Comparison of ENCODE assay signal across 7 mouse cellular contexts in the genomic region with DNA sequence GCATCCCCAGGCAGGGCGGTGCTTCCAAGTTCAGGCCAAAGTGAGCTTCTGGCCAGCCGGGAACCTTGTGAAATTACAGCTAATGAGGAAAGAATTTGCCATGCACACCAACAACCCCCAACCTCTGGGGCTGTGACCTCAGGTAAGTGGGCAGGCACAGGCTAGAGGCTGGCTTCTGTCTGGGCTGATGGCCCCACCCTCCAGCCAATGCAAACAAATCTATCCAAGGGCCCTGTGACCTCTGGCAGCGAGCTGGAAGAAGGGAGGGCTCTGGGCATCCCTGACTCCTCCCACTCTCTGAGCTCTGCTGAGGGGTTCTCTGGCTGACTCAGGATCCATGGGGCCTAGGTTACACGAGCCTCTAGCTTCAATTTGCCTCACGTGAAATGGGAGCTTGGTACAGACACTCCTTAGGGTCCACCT. TPM values are rescaled to one million over a fixed set of nuclear protein-coding genes. Genes with fewer than 3 reads are reported as not detected.
DNase-seq lines count a peak whose midpoint lies in the region; ATAC-seq lines count a peak whose summit lies in the region.

No protein-coding gene starts in this region.

- peak; percentile 45 to 51 for DNase-seq in heart, adult 18-20 months
- DNase-seq in kidney, postnatal 10 days: peak; percentile 64
- DNase-seq in lung, postnatal 25 days (ENCODE audit: low spot score): peak; percentile 77
- no peak for DNase-seq in right cerebral cortex, postnatal 25 days
- no peak for DNase-seq in spleen, postnatal 10 days (ENCODE audit: low spot score in 2 of 2)
- no peak for DNase-seq in cerebellum, adult 11-12 months

- ATAC-seq in common myeloid progenitor, adult 5-6 weeks (replicated peaks; ENCODE audit: low read depth, poor library complexity, severe bottlenecking): 0 out of 2 replicates have a peak, but pooled peaks have one; percentile 32

RNA-seq across cellular contexts. Expression of gene Trmu, which starts 56.5 kb away (rescaled TPM):
- total RNA-seq in common myeloid progenitor, adult 5-6 weeks (2017): 30.2 and 30.9 TPM in 2 replicates
- total RNA-seq in heart, adult 18-20 months (2021): 10 to 100 TPM; 15.1 to 15.2 TPM

Comparison
In these comparisons a context has a peak if more than half of its experiments do, and no peak if none do; other contexts are left out.
1. DNase-seq: peak in heart, adult 18-20 months (2 of 2), kidney, postnatal 10 days (single experiment) and lung, postnatal 25 days (single experiment); none in right cerebral cortex, postnatal 25 days (single experiment), spleen, postnatal 10 days (0 of 2) and cerebellum, adult 11-12 months (single experiment).